Mouse (Mus musculus) liver, adult 2 months (tissue): ENCODE data around the gene Lrsam1. TPM values are rescaled to one million over a fixed set of nuclear protein-coding genes. Genes with fewer than 3 reads are reported as not detected.
A peak's percentile ranks its signal among the peaks of the same experiment; 100 is the strongest.

Experiments
- DNase-seq: peaks from one replicate; pipeline ENCODE4 v3.0.0-alpha.2; 2011; ENCODE audit warnings: low read depth, low spot score; ENCODE audit errors: extremely low read depth
- H3K27ac ChIP-seq: fragments of 200-500 bp; replicated peaks from 2 replicates; pipeline ENCODE4 v1.5.1; 2012; ENCODE audit warnings: low read depth, mild to moderate bottlenecking, control low read depth, inconsistent platforms, low read length; ENCODE audit not compliant: insufficient read depth
- H3K27me3 ChIP-seq: fragments of 200-500 bp; 2 replicates; pipeline ENCODE4 v1.6.1; 2012; ENCODE audit warnings: mild to moderate bottlenecking, moderate library complexity, low read length, inconsistent platforms; ENCODE audit not compliant: control insufficient read depth, insufficient read depth
- H3K36me3 ChIP-seq: fragments of 200-500 bp; 2 replicates; pipeline ENCODE4 v1.6.1; 2012; ENCODE audit warnings: low read length, inconsistent platforms; ENCODE audit not compliant: control insufficient read depth, insufficient read depth
- H3K4me1 ChIP-seq: fragments of 200-500 bp; 2 replicates; pipeline ENCODE4 v1.6.1; 2011; ENCODE audit warnings: low read length; ENCODE audit not compliant: control insufficient read depth, insufficient read depth
- H3K4me3 ChIP-seq: fragments of 200-500 bp; 2 replicates; pipeline ENCODE4 v1.5.1; 2011; ENCODE audit warnings: low read depth, mild to moderate bottlenecking, control low read depth, low read length, moderate library complexity; ENCODE audit not compliant: insufficient read depth
- H3K79me2 ChIP-seq: fragments of 200-500 bp; 2 replicates; pipeline ENCODE4 v1.6.1; 2012; ENCODE audit warnings: inconsistent platforms, mild to moderate bottlenecking, low read length, moderate library complexity; ENCODE audit not compliant: control insufficient read depth, insufficient read depth
- H3K9ac ChIP-seq: fragments of 200-500 bp; 2 replicates; pipeline ENCODE4 v1.6.1; 2012; ENCODE audit warnings: low read depth, mild to moderate bottlenecking, control low read depth, inconsistent platforms, low read length
- CTCF ChIP-seq: fragments of 200-500 bp; IDR thresholded peaks from 2 replicates; pipeline ENCODE4 v1.5.1; 2011; ENCODE audit warnings: low read depth, low read length, control low read depth
- POLR2A ChIP-seq: fragments of 200-500 bp; IDR thresholded peaks from 2 replicates; pipeline ENCODE4 v1.6.1; 2011; ENCODE audit warnings: low read length, control low read depth; ENCODE audit not compliant: insufficient read depth; ENCODE audit errors: extremely low read depth
- WGBS: fragments of 180-500 bp; shearing (Covaris S2); methylation state at CpG from one replicate; pipeline ENCODE4 v1.1.7; 2018; 5-methylcytosine and 5-hydroxymethylcytosine counted together
- polyA plus RNA-seq: library from polyadenylated mRNA; depleted of rRNA; stranded (reverse); fragments of >200 nt; gene quantifications from 2 replicates; pipeline ENCODE4 v1.2.3, GENCODE M21; 2012
- total RNA-seq: library from RNA; depleted of rRNA; stranded (reverse); fragments of >200 nt; gene quantifications from 2 replicates; pipeline ENCODE4 v1.2.3, GENCODE M21; 2014

The Lrsam1 gene
- total and polyA plus RNA-seq, 2 experiments, result 6.0 to 9.7 TPM

- H3K9ac ChIP-seq, result peak overlapping the region; percentile 15; the same call in 1 of the 2 replicates
- peaks cover 15% of the 10 kb centered on the region; the same call in 1 of the 2 replicates for H3K4me1 ChIP-seq
- peak overlapping the region; percentile 45 for H3K27ac ChIP-seq
- DNase-seq, result peak; percentile 82
- TF ChIP-seq POLR2A, result no peak
- no peaks in the 10 kb centered on the region for H3K79me2 ChIP-seq
- no peaks in the 10 kb centered on the region for H3K27me3 ChIP-seq
- 34% methylated on average over 15 of the region's 15 CpGs for WGBS
- no peaks in the 10 kb centered on the region for H3K36me3 ChIP-seq
- no peak overlapping the region for H3K4me3 ChIP-seq
Observed at GRCm38 (mm10) chr2:32927624-32928234, 33.7 kb downstream of the Lrsam1 start.

- no peak overlapping the region for H3K27ac ChIP-seq
- no peaks in the 10 kb centered on the region for H3K79me2 ChIP-seq
- TF ChIP-seq CTCF, result no peak
- no peak for TF ChIP-seq POLR2A
- no peaks in the 10 kb centered on the region for H3K27me3 ChIP-seq
- WGBS, result 94% methylated on average over 12 of the region's 12 CpGs
- no peaks in the 10 kb centered on the region for H3K36me3 ChIP-seq
- H3K9ac ChIP-seq, result no peak overlapping the region
- H3K4me3 ChIP-seq, result no peak overlapping the region
- no peak for DNase-seq
- peaks cover 15% of the 10 kb centered on the region; the same call in 1 of the 2 replicates for H3K4me1 ChIP-seq
Observed at GRCm38 (mm10) chr2:32926330-32927075, 34.9 kb downstream of the Lrsam1 start.

GRCm38 (mm10) chr2:32924306-32924844 lies 37.0 kb downstream of the Lrsam1 start:
- Histone ChIP-seq H3K36me3 (no peaks in the 10 kb centered on the region), H3K4me3 (no peak overlapping the region), H3K27me3 (no peaks in the 10 kb centered on the region), H3K4me1 (peaks cover 12% of the 10 kb centered on the region; the same call in 1 of the 2 replicates), H3K9ac (no peak overlapping the region), H3K79me2 (no peaks in the 10 kb centered on the region), H3K27ac (no peak overlapping the region)
- TF ChIP-seq CTCF, result no peak
- TF ChIP-seq POLR2A, result no peak
- 83% methylated on average over 10 of the region's 10 CpGs for WGBS
- DNase-seq, result no peak

GRCm38 (mm10) chr2:32923551-32924250 lies 37.7 kb downstream of the Lrsam1 start:
- TF ChIP-seq POLR2A (no peak), CTCF (no peak)
- 94% methylated on average over 24 of the region's 24 CpGs for WGBS
- H3K9ac ChIP-seq, result no peak overlapping the region
- H3K27me3 ChIP-seq, result no peaks in the 10 kb centered on the region
- DNase-seq, result no peak
- peaks cover 9% of the 10 kb centered on the region; the same call in 1 of the 2 replicates for H3K4me1 ChIP-seq
- no peak overlapping the region for H3K4me3 ChIP-seq
- no peaks in the 10 kb centered on the region for H3K79me2 ChIP-seq
- H3K36me3 ChIP-seq, result no peaks in the 10 kb centered on the region
- H3K27ac ChIP-seq, result no peak overlapping the region

GRCm38 (mm10) chr2:32922564-32922963 lies 38.9 kb downstream of the Lrsam1 start:
- WGBS, result 93% methylated on average over 13 of the region's 13 CpGs
- Histone ChIP-seq H3K36me3 (no peaks in the 10 kb centered on the region), H3K27ac (no peak overlapping the region), H3K4me1 (peaks cover 14% of the 10 kb centered on the region), H3K4me3 (no peak overlapping the region), H3K79me2 (no peaks in the 10 kb centered on the region), H3K9ac (no peak overlapping the region), H3K27me3 (no peaks in the 10 kb centered on the region)
- TF ChIP-seq CTCF, result no peak
- no peak for TF ChIP-seq POLR2A
- DNase-seq, result no peak
